Mouse (Mus musculus): ENCODE results near the gene Boc. TPM values are rescaled to one million over a fixed set of nuclear protein-coding genes. Genes with fewer than 3 reads are reported as not detected.

Gene Boc
- total and polyA plus RNA-seq, 2 experiments, result 0.16 to 0.18 TPM

DNA sequence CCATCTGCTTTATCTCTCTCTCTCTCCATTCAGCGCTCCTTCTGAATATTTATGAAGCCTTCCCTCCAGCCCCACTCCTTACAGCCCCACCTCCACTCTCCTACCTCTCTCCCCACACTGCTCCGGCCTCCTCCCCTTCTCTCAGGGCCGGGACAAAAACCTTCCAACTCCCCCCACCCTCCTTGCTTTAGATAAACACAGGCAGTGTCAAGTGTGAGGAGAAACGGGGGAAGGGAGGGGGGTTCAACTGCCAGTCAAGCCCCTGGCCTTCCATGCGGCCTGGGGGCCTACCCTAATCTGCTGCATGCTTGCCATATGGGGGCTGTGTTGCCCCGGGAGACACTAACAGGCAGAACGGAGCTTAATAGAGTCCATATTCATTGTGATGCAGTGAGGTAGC lies 27.9 kb downstream of the Boc start:
- no peak overlapping the region for H3K9ac ChIP-seq (ENCODE audit: low read depth, low read length)
- no peak overlapping the region for H3K27ac ChIP-seq (replicated peaks; ENCODE audit: insufficient read depth, low read depth, low read length)
- no peaks in the 10 kb centered on the region; the same call in 1 of the 2 replicates for H3K27me3 ChIP-seq (ENCODE audit: control insufficient read depth, insufficient read depth, low read length)
- H3K4me3 ChIP-seq (ENCODE audit: insufficient read depth, low read depth, low read length), result no peak overlapping the region
- H3K36me3 ChIP-seq (ENCODE audit: control insufficient read depth, insufficient read depth, low read length), result no peaks in the 10 kb centered on the region
- H3K79me2 ChIP-seq (ENCODE audit: control insufficient read depth, insufficient read depth, low read length), result no peaks in the 10 kb centered on the region
- H3K4me1 ChIP-seq (ENCODE audit: control insufficient read depth, insufficient read depth, low read length), result no peaks in the 10 kb centered on the region
- 12% methylated on average over 7 of the region's 7 CpGs for WGBS
- no peak for DNase-seq (ENCODE audit: extremely low read depth, low read depth, low spot score)
- TF ChIP-seq POLR2A (IDR thresholded peaks at IDR 0.05; ENCODE audit: extremely low read depth, insufficient read depth, low read length), result no peak
- no peak for TF ChIP-seq CTCF (IDR thresholded peaks at IDR 0.05; ENCODE audit: low read depth, low read length)

- no peaks in the 10 kb centered on the region for H3K79me2 ChIP-seq (ENCODE audit: control insufficient read depth, insufficient read depth, low read length)
- no peaks in the 10 kb centered on the region for H3K36me3 ChIP-seq (ENCODE audit: control insufficient read depth, insufficient read depth, low read length)
- no peak overlapping the region for H3K4me3 ChIP-seq (ENCODE audit: insufficient read depth, low read depth, low read length)
- H3K9ac ChIP-seq (ENCODE audit: low read depth, low read length), result no peak overlapping the region
- no peaks in the 10 kb centered on the region for H3K4me1 ChIP-seq (ENCODE audit: control insufficient read depth, insufficient read depth, low read length)
- WGBS, result 30% methylated on average over 9 of the region's 9 CpGs
- DNase-seq (ENCODE audit: extremely low read depth, low read depth, low spot score), result no peak
- H3K27me3 ChIP-seq (ENCODE audit: control insufficient read depth, insufficient read depth, low read length), result no peaks in the 10 kb centered on the region; the same call in 1 of the 2 replicates
- TF ChIP-seq POLR2A (IDR thresholded peaks at IDR 0.05; ENCODE audit: extremely low read depth, insufficient read depth, low read length), result no peak
- no peak for TF ChIP-seq CTCF (IDR thresholded peaks at IDR 0.05; ENCODE audit: low read depth, low read length)
- no peak overlapping the region for H3K27ac ChIP-seq (replicated peaks; ENCODE audit: insufficient read depth, low read depth, low read length)
Measured at GRCm38 (mm10) chr16:44530191-44530590, 28.5 kb downstream of the Boc start.

GRCm38 (mm10) chr16:44529691-44530090 lies 29.0 kb downstream of the Boc start:
- TF ChIP-seq CTCF (IDR thresholded peaks at IDR 0.05; ENCODE audit: low read depth, low read length), result no peak
- TF ChIP-seq POLR2A (IDR thresholded peaks at IDR 0.05; ENCODE audit: extremely low read depth, insufficient read depth, low read length), result no peak
- 32% methylated on average over 8 of the region's 8 CpGs for WGBS
- no peak overlapping the region for H3K27ac ChIP-seq (replicated peaks; ENCODE audit: insufficient read depth, low read depth, low read length)

DNA sequence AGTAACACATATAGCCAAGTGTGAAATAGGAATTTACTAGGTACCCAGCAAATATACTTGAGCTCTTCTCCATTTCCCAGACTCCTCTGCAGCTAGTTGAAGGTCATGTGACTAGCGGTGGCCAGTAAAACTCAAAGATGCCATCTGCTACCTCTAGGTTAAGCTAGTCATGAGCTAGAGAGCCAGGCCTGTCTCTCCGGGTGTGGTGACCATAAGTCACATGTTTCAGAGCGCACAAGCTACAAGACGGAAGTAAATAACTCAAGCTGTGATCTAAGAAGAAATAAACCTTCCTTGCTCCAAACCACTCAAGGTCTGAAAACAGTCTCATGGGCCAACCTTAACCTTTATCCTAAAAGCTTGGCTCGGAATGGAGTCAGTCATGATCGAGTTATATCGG lies 29.7 kb downstream of the Boc start:
- no peak overlapping the region for H3K4me3 ChIP-seq (ENCODE audit: insufficient read depth, low read depth, low read length)
- no peak overlapping the region for H3K27ac ChIP-seq (replicated peaks; ENCODE audit: insufficient read depth, low read depth, low read length)
- H3K4me1 ChIP-seq (ENCODE audit: control insufficient read depth, insufficient read depth, low read length), result no peaks in the 10 kb centered on the region
- 92% methylated on average over 7 of the region's 7 CpGs for WGBS
- H3K79me2 ChIP-seq (ENCODE audit: control insufficient read depth, insufficient read depth, low read length), result no peaks in the 10 kb centered on the region
- no peaks in the 10 kb centered on the region; the same call in 1 of the 2 replicates for H3K27me3 ChIP-seq (ENCODE audit: control insufficient read depth, insufficient read depth, low read length)
- H3K36me3 ChIP-seq (ENCODE audit: control insufficient read depth, insufficient read depth, low read length), result no peaks in the 10 kb centered on the region
- no peak for DNase-seq (ENCODE audit: extremely low read depth, low read depth, low spot score)
- no peak for TF ChIP-seq POLR2A (IDR thresholded peaks at IDR 0.05; ENCODE audit: extremely low read depth, insufficient read depth, low read length)
- no peak for TF ChIP-seq CTCF (IDR thresholded peaks at IDR 0.05; ENCODE audit: low read depth, low read length)
- no peak overlapping the region for H3K9ac ChIP-seq (ENCODE audit: low read depth, low read length)

More at GRCm38 (mm10) chr16:44529691-44530090, 29.0 kb downstream of the Boc start:
- Histone ChIP-seq H3K79me2 (ENCODE audit: control insufficient read depth, insufficient read depth, low read length) (no peaks in the 10 kb centered on the region), H3K36me3 (ENCODE audit: control insufficient read depth, insufficient read depth, low read length) (no peaks in the 10 kb centered on the region), H3K4me3 (ENCODE audit: insufficient read depth, low read depth, low read length) (no peak overlapping the region), H3K9ac (ENCODE audit: low read depth, low read length) (no peak overlapping the region), H3K27me3 (ENCODE audit: control insufficient read depth, insufficient read depth, low read length) (no peaks in the 10 kb centered on the region; the same call in 1 of the 2 replicates), H3K4me1 (ENCODE audit: control insufficient read depth, insufficient read depth, low read length) (no peaks in the 10 kb centered on the region)
- DNase-seq (ENCODE audit: extremely low read depth, low read depth, low spot score), result no peak

DNA sequence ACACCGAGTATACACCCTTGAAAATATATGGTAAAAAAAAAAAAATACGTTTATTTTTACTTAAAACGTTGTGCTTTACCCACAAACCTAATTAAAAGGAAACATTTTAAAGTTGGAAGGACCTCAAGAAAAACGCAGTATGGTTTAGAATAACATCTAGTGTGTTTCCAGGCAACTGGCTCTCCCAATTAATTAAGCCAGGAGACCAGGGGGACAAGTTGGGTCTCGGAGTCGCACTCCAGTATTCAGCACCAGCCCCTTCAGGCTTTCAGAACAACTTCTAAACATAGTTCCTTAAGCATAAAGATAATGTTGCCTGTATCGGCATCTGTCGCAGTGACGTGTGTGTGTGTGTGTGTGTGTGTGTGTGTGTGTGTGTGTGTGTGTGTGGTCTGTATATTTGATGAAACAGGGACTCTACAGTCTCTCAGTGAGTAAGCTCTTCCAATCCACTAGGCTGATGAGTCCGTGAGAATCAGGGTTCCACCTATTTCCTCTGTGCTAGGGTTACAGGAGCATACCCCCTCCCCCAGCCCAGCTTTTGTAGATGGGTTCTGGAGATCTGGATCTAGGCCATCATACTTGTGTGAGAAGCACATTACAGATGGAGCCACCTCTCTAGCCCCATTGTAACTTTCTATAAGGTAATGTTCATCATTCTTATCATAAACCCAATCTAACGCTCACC lies 31.3 kb downstream of the Boc start:
- WGBS, result 72% methylated on average over 11 of the region's 11 CpGs
- Histone ChIP-seq H3K4me1 (ENCODE audit: control insufficient read depth, insufficient read depth, low read length) (no peaks in the 10 kb centered on the region), H3K4me3 (ENCODE audit: insufficient read depth, low read depth, low read length) (no peak overlapping the region), H3K27me3 (ENCODE audit: control insufficient read depth, insufficient read depth, low read length) (no peaks in the 10 kb centered on the region; the same call in 1 of the 2 replicates), H3K9ac (ENCODE audit: low read depth, low read length) (no peak overlapping the region), H3K27ac (replicated peaks; ENCODE audit: insufficient read depth, low read depth, low read length) (no peak overlapping the region), H3K79me2 (ENCODE audit: control insufficient read depth, insufficient read depth, low read length) (no peaks in the 10 kb centered on the region), H3K36me3 (ENCODE audit: control insufficient read depth, insufficient read depth, low read length) (no peaks in the 10 kb centered on the region)
- no peak for DNase-seq (ENCODE audit: extremely low read depth, low read depth, low spot score)
- TF ChIP-seq POLR2A (IDR thresholded peaks at IDR 0.05; ENCODE audit: extremely low read depth, insufficient read depth, low read length), result no peak
- no peak for TF ChIP-seq CTCF (IDR thresholded peaks at IDR 0.05; ENCODE audit: low read depth, low read length)

- Histone ChIP-seq H3K4me3 (ENCODE audit: insufficient read depth, low read depth, low read length) (no peak overlapping the region), H3K27ac (replicated peaks; ENCODE audit: insufficient read depth, low read depth, low read length) (no peak overlapping the region), H3K79me2 (ENCODE audit: control insufficient read depth, insufficient read depth, low read length) (no peaks in the 10 kb centered on the region), H3K27me3 (ENCODE audit: control insufficient read depth, insufficient read depth, low read length) (no peaks in the 10 kb centered on the region; the same call in 1 of the 2 replicates), H3K9ac (ENCODE audit: low read depth, low read length) (no peak overlapping the region), H3K4me1 (ENCODE audit: control insufficient read depth, insufficient read depth, low read length) (no peaks in the 10 kb centered on the region), H3K36me3 (ENCODE audit: control insufficient read depth, insufficient read depth, low read length) (no peaks in the 10 kb centered on the region)
- TF ChIP-seq CTCF (IDR thresholded peaks at IDR 0.05; ENCODE audit: low read depth, low read length) (no peak), POLR2A (IDR thresholded peaks at IDR 0.05; ENCODE audit: extremely low read depth, insufficient read depth, low read length) (no peak)
- 49% methylated on average over 12 of the region's 12 CpGs for WGBS
- DNase-seq (ENCODE audit: extremely low read depth, low read depth, low spot score), result no peak
Measured at GRCm38 (mm10) chr16:44526689-44527088, 32.0 kb downstream of the Boc start.
